Mouse (Mus musculus) left cerebral cortex, adult 2 months (tissue): Measurements from ENCODE around the gene Slc20a1. TPM values are rescaled to one million over a fixed set of nuclear protein-coding genes. Genes with fewer than 3 reads are reported as not detected.

Experiments used
- DNase-seq, 2 experiments: peaks; one replicate each; pipeline ENCODE4 v3.0.0; 2021 to 2022; ENCODE audit warnings: low spot score in 2 of 2, mixed read lengths in 1 of 2; ENCODE audit errors: extremely low spot score in 1 of 2
- H3K27ac ChIP-seq: fragments of 200-600 bp; 2 replicates; pipeline ENCODE4 v1.8.1; 2022
- H3K4me3 ChIP-seq: fragments of 200-600 bp; 2 replicates; pipeline ENCODE4 v1.8.1; 2022
- CTCF ChIP-seq: fragments of 200-600 bp; IDR thresholded peaks from 2 replicates; pipeline ENCODE4 v1.8.1; 2022; ENCODE audit warnings: antibody characterized with exemption, mild to moderate bottlenecking, moderate library complexity
- intact Hi-C: fragments of 180-260 bp; cut with DNase I; formaldehyde crosslinking; loops from one replicate; pipeline ENCODE4 v1.15.1; 2025
- total RNA-seq, 2 experiments: library from RNA; stranded (reverse); gene quantifications; 2 replicates each; pipeline ENCODE4 v1.2.3; 2021

Slc20a1 gene
- total RNA-seq, 2 experiments from 2014 or later: 161 to 164 TPM

GRCm38 (mm10) chr2:129245618-129246017 is 47.1 kb downstream of the Slc20a1 start:
- no peak for DNase-seq
- Histone ChIP-seq H3K4me3 (no peak overlapping the region), H3K27ac (no peak overlapping the region)
- intact Hi-C loops: no loop called here
- TF ChIP-seq CTCF: no peak

- TF ChIP-seq CTCF: no peak
- intact Hi-C loops: no loop called here
- H3K27ac ChIP-seq: no peak overlapping the region
These were observed 47.9 kb downstream of the Slc20a1 start for GRCm38 (mm10) chr2:129246436-129246835.

GRCm38 (mm10) chr2:129246924-129247323 is 48.4 kb downstream of the Slc20a1 start:
- no peak for DNase-seq
- Histone ChIP-seq H3K4me3 (no peak overlapping the region), H3K27ac (no peak overlapping the region)
- TF ChIP-seq CTCF: no peak
- intact Hi-C loops: no loop called here

More at GRCm38 (mm10) chr2:129246436-129246835, 47.9 kb downstream of the Slc20a1 start:
- no peak for DNase-seq
- H3K4me3 ChIP-seq: no peak overlapping the region

GRCm38 (mm10) chr2:129247707-129248121 is 49.1 kb downstream of the Slc20a1 start:
- no peak overlapping the region for H3K4me3 ChIP-seq
- no peak for TF ChIP-seq CTCF
- no peak for DNase-seq
- H3K27ac ChIP-seq: no peak overlapping the region
- intact Hi-C loops: no loop called here

- TF ChIP-seq CTCF: no peak
- no peak overlapping the region for H3K27ac ChIP-seq
- DNase-seq: no peak
- intact Hi-C loops: no loop called here
- H3K4me3 ChIP-seq: no peak overlapping the region
These were observed 50.8 kb downstream of the Slc20a1 start for GRCm38 (mm10) chr2:129249321-129249720.

- Histone ChIP-seq H3K4me3 (no peak overlapping the region), H3K27ac (no peak overlapping the region)
- no peak for DNase-seq
- intact Hi-C loops: loop anchor here (10.0 kb wide), 1 partner anchor 388 kb away; the partner anchor contains the start of gene Fbln7
- no peak for TF ChIP-seq CTCF
These were observed 54.5 kb downstream of the Slc20a1 start for GRCm38 (mm10) chr2:129252836-129253630.

- TF ChIP-seq CTCF: no peak
- no peak overlapping the region for H3K4me3 ChIP-seq
- intact Hi-C loops: loop anchor here (10.0 kb wide), 1 partner anchor 389 kb away; the partner anchor contains the start of gene Fbln7
- no peak overlapping the region for H3K27ac ChIP-seq
- no peak for DNase-seq
These were observed 55.0 kb downstream of the Slc20a1 start for GRCm38 (mm10) chr2:129253631-129253970.

GRCm38 (mm10) chr2:129254076-129254475 is 55.5 kb downstream of the Slc20a1 start:
- intact Hi-C loops: loop anchor here (10.0 kb wide), 1 partner anchor 389 kb away; the partner anchor contains the start of gene Fbln7
- DNase-seq: no peak
- no peak overlapping the region for H3K27ac ChIP-seq
- TF ChIP-seq CTCF: no peak
- H3K4me3 ChIP-seq: no peak overlapping the region

- intact Hi-C loops: loop anchor here (5.0 to 10.0 kb wide), 2 partner anchors 309 to 391 kb away; partner anchors contain the start of gene Fbln7
- no peak for TF ChIP-seq CTCF
- H3K27ac ChIP-seq: no peak overlapping the region
- DNase-seq: no peak
- no peak overlapping the region for H3K4me3 ChIP-seq
These were observed 57.4 kb downstream of the Slc20a1 start for GRCm38 (mm10) chr2:129256006-129256405.

GRCm38 (mm10) chr2:129258056-129258455 is 59.5 kb downstream of the Slc20a1 start:
- no peak for TF ChIP-seq CTCF
- Histone ChIP-seq H3K27ac (no peak overlapping the region), H3K4me3 (no peak overlapping the region)
- DNase-seq: no peak
- intact Hi-C loops: loop anchor here (2.0 to 10.0 kb wide), 3 partner anchors 177 to 393 kb away; partner anchors contain the start of gene Fbln7

GRCm38 (mm10) chr2:129258475-129259211 is 60.1 kb downstream of the Slc20a1 start:
- no peak overlapping the region for H3K27ac ChIP-seq
- TF ChIP-seq CTCF: peak; percentile 87
- H3K4me3 ChIP-seq: no peak overlapping the region
- peak; percentile 57 to 59 for DNase-seq
- intact Hi-C loops: loop anchor here (1.0 to 10.0 kb wide), 4 partner anchors 84 to 394 kb away; partner anchors contain the start of gene Fbln7

- intact Hi-C loops: no loop called here
- DNase-seq: no peak
- no peak for TF ChIP-seq CTCF
- Histone ChIP-seq H3K4me3 (no peak overlapping the region), H3K27ac (no peak overlapping the region)
These were observed 62.1 kb downstream of the Slc20a1 start for GRCm38 (mm10) chr2:129260646-129261045.

Other genes with a start within 250 kb of the Slc20a1 start
- 10 to 100 TPM; 14.4 to 19.8 TPM for gene Zc3h6, start 231.4 kb upstream of the Slc20a1 start, total RNA-seq
- 1 to 10 TPM; 5.0 to 5.4 TPM for gene Gm10762, start 231.0 kb upstream of the Slc20a1 start, total RNA-seq
- gene Vinac1, start 150.6 kb upstream of the Slc20a1 start, total RNA-seq: under 1 TPM in 1 of 2 experiments, not detected in 1; 0.25 TPM
- 10 to 100 TPM; 64.0 to 70.2 TPM for gene Ttl, start 132.8 kb upstream of the Slc20a1 start, total RNA-seq
- 10 to 100 TPM; 23.5 to 27.7 TPM for gene Polr1b, start 97.8 kb upstream of the Slc20a1 start, total RNA-seq
- gene Chchd5, start 69.1 kb upstream of the Slc20a1 start, total RNA-seq: 10 to 100 TPM; 10.2 to 12.2 TPM
- under 1 TPM; 0.59 to 0.63 TPM for gene Ckap2l, start 98.4 kb downstream of the Slc20a1 start, total RNA-seq
- under 1 TPM; 0.44 to 0.50 TPM for gene Il1a, start 111.2 kb downstream of the Slc20a1 start, total RNA-seq
- 1 to 10 TPM in 1 of 2 experiments, under 1 TPM in 1; 0.42 to 1.1 TPM for gene Il1b, start 172.4 kb downstream of the Slc20a1 start, total RNA-seq